Mouse (Mus musculus) adrenal gland, postnatal 25 days (tissue): Measurements from ENCODE around the gene Car5a. TPM values are rescaled to one million over a fixed set of nuclear protein-coding genes. Genes with fewer than 3 reads are reported as not detected.

ENCODE experiments used
- DNase-seq: peaks from one replicate; pipeline ENCODE4 v3.0.0; 2021; ENCODE audit warnings: mixed read lengths
- total RNA-seq: library from RNA; stranded (reverse); gene quantifications from 2 replicates; pipeline ENCODE4 v1.2.3, GENCODE M21; 2021

Gene Car5a
- total RNA-seq, 1 experiment from 2014 or later: not detected

- peak; percentile 26 for DNase-seq
Measured at GRCm38 (mm10) chr8:121906542-121907512, 37.9 kb downstream of the Car5a start.

GRCm38 (mm10) chr8:121905864-121906263, 38.8 kb downstream of the Car5a start:
- no peak for DNase-seq

GRCm38 (mm10) chr8:121905420-121905819, 39.3 kb downstream of the Car5a start:
- DNase-seq: no peak

GRCm38 (mm10) chr8:121904999-121905398, 39.7 kb downstream of the Car5a start:
- DNase-seq: no peak

- DNase-seq: no peak
Measured at GRCm38 (mm10) chr8:121903977-121904376, 40.7 kb downstream of the Car5a start.

GRCm38 (mm10) chr8:121901498-121902236, 43.0 kb downstream of the Car5a start:
- peak; percentile 75 for DNase-seq

GRCm38 (mm10) chr8:121899180-121900044, 45.3 kb downstream of the Car5a start:
- no peak for DNase-seq

- peak; percentile 73 for DNase-seq
Measured at GRCm38 (mm10) chr8:121898401-121898931, 46.2 kb downstream of the Car5a start.

GRCm38 (mm10) chr8:121897871-121898381, 46.8 kb downstream of the Car5a start:
- no peak for DNase-seq

GRCm38 (mm10) chr8:121897205-121897604, 47.5 kb downstream of the Car5a start:
- DNase-seq: no peak

GRCm38 (mm10) chr8:121896476-121897145, 48.1 kb downstream of the Car5a start:
- DNase-seq: no peak

GRCm38 (mm10) chr8:121895910-121896309, 48.8 kb downstream of the Car5a start:
- DNase-seq: no peak

GRCm38 (mm10) chr8:121892875-121893274, 51.8 kb downstream of the Car5a start:
- no peak for DNase-seq

GRCm38 (mm10) chr8:121889810-121890785, 54.6 kb downstream of the Car5a start:
- DNase-seq: no peak

GRCm38 (mm10) chr8:121889317-121889716, 55.4 kb downstream of the Car5a start:
- peak; percentile 41 for DNase-seq

- no peak for DNase-seq
Measured at GRCm38 (mm10) chr8:121887547-121887946, 57.2 kb downstream of the Car5a start.

GRCm38 (mm10) chr8:121885433-121885832, 59.3 kb downstream of the Car5a start:
- no peak for DNase-seq

GRCm38 (mm10) chr8:121885001-121885400, 59.7 kb downstream of the Car5a start:
- no peak for DNase-seq

- no peak for DNase-seq
Measured at GRCm38 (mm10) chr8:121884181-121884580, 60.5 kb downstream of the Car5a start.

- no peak for DNase-seq
Measured at GRCm38 (mm10) chr8:121881921-121882320, 62.8 kb downstream of the Car5a start.
